Mouse (Mus musculus) intestine, postnatal 0 days (tissue): Measurements from ENCODE around the gene Mettl16. TPM values are rescaled to one million over a fixed set of nuclear protein-coding genes. Genes with fewer than 3 reads are reported as not detected.
A peak's percentile ranks its signal among the peaks of the same experiment; 100 is the strongest.
"Not testable (repeated sequence)": the region's sequence is repeated elsewhere in the genome, so short reads cannot be mapped to it uniquely, and the experiment has no call there.

Source experiments
- ATAC-seq: fragments of 200-750 bp; cut with Nextera tagmentation; 2 replicates; pipeline ENCODE4 v1.8.0; 2017; ENCODE audit warnings: mild to moderate bottlenecking, moderate TSS enrichment, moderate library complexity
- H3K27ac ChIP-seq: fragments of 300-500 bp; sonication (generic); 2 replicates; pipeline ENCODE4 v1.5.1; 2014; ENCODE audit warnings: mild to moderate bottlenecking, low read depth, low read length, moderate library complexity
- H3K27me3 ChIP-seq: fragments of 300-500 bp; sonication (generic); replicated peaks from 2 replicates; pipeline ENCODE4 v1.6.1; 2014; ENCODE audit warnings: low read length, mixed read lengths; ENCODE audit not compliant: control insufficient read depth, insufficient read depth
- H3K36me3 ChIP-seq: fragments of 300-500 bp; sonication (generic); 2 replicates; pipeline ENCODE4 v1.6.1; 2014; ENCODE audit warnings: mild to moderate bottlenecking, moderate library complexity; ENCODE audit not compliant: control insufficient read depth, insufficient read depth
- H3K4me1 ChIP-seq: fragments of 300-500 bp; sonication (generic); replicated peaks from 2 replicates; pipeline ENCODE4 v1.6.1; 2014; ENCODE audit warnings: antibody characterized with exemption, low read length, mixed read lengths; ENCODE audit not compliant: control insufficient read depth, insufficient read depth
- H3K4me2 ChIP-seq: fragments of 300-500 bp; sonication (generic); replicated peaks from 2 replicates; pipeline ENCODE4 v1.6.1; 2014; ENCODE audit warnings: low read depth, mild to moderate bottlenecking, moderate library complexity
- H3K4me3 ChIP-seq: fragments of 300-500 bp; sonication (generic); 2 replicates; pipeline ENCODE4 v1.5.1; 2014; ENCODE audit warnings: low read depth, low read length
- H3K9ac ChIP-seq: fragments of 300-500 bp; sonication (generic); 2 replicates; pipeline ENCODE4 v1.6.1; 2014; ENCODE audit warnings: mild to moderate bottlenecking, low read depth, low read length
- H3K9me3 ChIP-seq: fragments of 300-500 bp; sonication (generic); 2 replicates; pipeline ENCODE4 v1.6.1; 2016; ENCODE audit warnings: mixed run types; ENCODE audit not compliant: control insufficient read depth
- CTCF ChIP-seq: sonication (generic); IDR thresholded peaks from 2 replicates; pipeline ENCODE4 v1.5.1; 2016; ENCODE audit warnings: low read depth, mild to moderate bottlenecking, control low read depth, antibody characterized with exemption, moderate library complexity
- WGBS: fragments of 180-500 bp; shearing (Covaris S2); extraction: QIAGEN DNeasy Blood & Tissue Kit; methylation state at CpG from one replicate; pipeline ENCODE4 v1.1.7; 2014; 5-methylcytosine and 5-hydroxymethylcytosine counted together
- polyA plus RNA-seq: library from polyadenylated mRNA; unstranded; fragments of >200 nt; fragmentation: Nextera tagmentation; extraction: Ambion mirVana; gene quantifications from 2 replicates; pipeline ENCODE4 v1.2.1, GENCODE M21; 2015

Mettl16 gene
- polyA plus RNA-seq, 1 experiment from 2014 or later: 9.6 TPM

DNA sequence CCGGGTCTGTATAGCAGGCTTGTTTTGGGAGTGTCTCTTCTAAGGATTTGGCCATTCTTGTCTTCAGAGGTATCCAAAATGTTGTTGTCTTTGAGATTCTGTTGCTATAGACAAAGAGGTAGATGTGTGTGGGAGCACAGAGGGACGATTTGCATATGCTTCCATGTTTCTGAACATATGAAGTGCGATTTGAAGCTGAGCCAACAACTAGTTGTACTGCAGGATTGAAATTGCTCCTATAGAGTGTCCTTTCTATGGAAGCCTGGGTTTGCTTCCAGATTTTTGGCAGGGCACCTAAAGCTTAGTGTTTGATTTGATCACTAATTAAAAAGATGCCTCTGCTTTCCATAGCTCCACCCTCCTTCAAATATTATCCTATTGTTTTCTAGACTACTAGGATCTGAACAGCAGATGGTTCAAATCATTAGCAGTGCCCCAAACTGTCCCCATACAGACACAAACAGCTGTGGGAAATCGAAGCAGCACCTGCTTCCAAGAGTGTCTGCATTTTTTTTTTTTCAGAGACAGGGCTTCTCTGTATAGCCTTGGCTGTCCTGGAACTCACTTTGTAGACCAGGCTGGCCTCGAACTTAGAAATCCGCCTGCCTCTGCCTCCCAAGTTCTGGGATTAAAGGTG is 36.7 kb downstream of the Mettl16 start:
- no peak for ATAC-seq
- WGBS: 87% methylated on average over 6 of the region's 6 CpGs
- no peak for TF ChIP-seq CTCF

DNA sequence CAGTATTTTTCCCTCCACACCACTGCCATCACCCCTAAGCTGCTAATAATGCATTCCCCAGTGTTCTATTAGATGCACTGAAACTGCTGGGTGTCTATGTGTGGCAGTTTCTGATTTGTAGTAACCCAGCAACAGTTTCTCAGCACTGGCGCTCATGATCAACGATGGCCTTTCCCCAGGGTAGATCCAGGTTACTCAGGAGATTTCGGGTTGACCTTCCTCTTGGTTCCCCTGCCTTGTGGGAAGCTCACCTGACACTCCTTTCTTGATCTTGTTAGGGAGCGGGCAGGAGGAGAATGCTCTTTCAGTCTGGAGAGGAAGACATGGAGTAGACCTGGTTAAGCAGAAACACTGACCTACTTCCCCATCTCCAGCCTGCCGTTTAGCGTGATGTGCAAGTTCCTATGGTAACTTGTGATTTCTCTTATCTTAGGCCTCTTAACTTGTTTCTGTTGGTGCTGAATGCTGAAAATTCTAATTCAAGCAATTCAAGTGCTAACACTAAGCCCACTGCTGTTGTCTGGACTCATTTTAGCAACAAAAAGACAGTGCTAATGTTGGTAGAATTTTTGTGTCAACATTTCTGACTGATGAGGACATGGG is 37.7 kb downstream of the Mettl16 start:
- no peak overlapping the region for H3K4me3 ChIP-seq
- H3K9ac ChIP-seq: no peak overlapping the region
- no peaks in the 10 kb centered on the region for H3K9me3 ChIP-seq
- no peak for ATAC-seq
- H3K36me3 ChIP-seq: peaks cover 36% of the 10 kb centered on the region
- no peaks in the 10 kb centered on the region for H3K4me1 ChIP-seq
- no peak for TF ChIP-seq CTCF
- no peak overlapping the region for H3K27ac ChIP-seq
- WGBS: 91% methylated on average over 6 of the region's 6 CpGs
- no peaks in the 10 kb centered on the region for H3K27me3 ChIP-seq
- no peak overlapping the region for H3K4me2 ChIP-seq

More for the DNA sequence above, 36.7 kb downstream of the Mettl16 start:
- H3K9me3 ChIP-seq: no peaks in the 10 kb centered on the region
- no peak overlapping the region for H3K27ac ChIP-seq
- H3K4me1 ChIP-seq: no peaks in the 10 kb centered on the region
- H3K27me3 ChIP-seq: no peaks in the 10 kb centered on the region
- no peak overlapping the region for H3K4me2 ChIP-seq
- H3K4me3 ChIP-seq: no peak overlapping the region
- H3K9ac ChIP-seq: no peak overlapping the region
- peaks cover 37% of the 10 kb centered on the region for H3K36me3 ChIP-seq

DNA sequence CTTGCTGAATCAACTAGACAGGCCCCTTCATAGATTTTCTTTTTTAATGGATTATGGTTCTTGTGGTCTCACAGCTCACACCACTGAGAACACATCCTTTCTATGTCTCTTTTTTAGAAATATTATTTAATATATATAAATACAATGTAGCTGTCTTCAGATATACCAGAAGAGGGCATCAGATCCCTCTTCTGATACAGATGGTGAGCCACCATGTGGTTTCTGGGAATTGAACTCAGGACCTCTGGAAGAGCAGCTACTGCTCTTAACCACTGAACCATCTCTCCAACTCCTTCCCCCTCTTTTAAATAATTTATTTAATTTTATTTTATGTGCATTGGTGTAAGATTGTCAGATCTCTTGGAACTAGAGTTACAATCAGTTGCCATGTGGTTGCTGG is 39.5 kb downstream of the Mettl16 start:
- peak; percentile 28 for TF ChIP-seq CTCF
- Histone ChIP-seq H3K9me3 (no peaks in the 10 kb centered on the region), H3K4me1 (no peaks in the 10 kb centered on the region), H3K9ac (no peak overlapping the region), H3K4me3 (no peak overlapping the region), H3K36me3 (peaks cover 40% of the 10 kb centered on the region), H3K27me3 (no peaks in the 10 kb centered on the region), H3K27ac (no peak overlapping the region), H3K4me2 (no peak overlapping the region)
- no peak for ATAC-seq

DNA sequence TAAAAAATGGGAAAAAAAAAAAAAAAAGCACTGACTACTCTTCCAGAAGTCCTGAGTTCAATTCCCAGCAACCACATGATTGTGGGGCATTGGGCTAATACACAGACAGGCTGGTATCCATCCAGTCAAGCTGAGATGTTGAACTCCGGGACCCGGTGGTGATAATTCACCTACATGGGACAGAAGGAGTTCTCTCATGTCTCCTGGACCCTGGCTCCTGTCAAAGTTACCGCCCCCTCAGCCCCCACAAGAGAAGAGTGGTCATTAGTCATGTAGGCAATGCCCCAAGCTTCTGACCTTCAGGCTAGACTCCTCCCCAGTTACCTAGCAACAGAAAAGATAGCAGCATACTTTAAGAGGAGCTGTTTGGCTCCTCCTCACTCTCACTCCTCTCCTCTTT is 40.4 kb downstream of the Mettl16 start:
- not testable (repeated sequence) for H3K4me3 ChIP-seq, H3K4me2 ChIP-seq, H3K9ac ChIP-seq, H3K9me3 ChIP-seq, H3K4me1 ChIP-seq, H3K27me3 ChIP-seq, ATAC-seq, H3K27ac ChIP-seq
- WGBS: 59% methylated on average over 3 of the region's 3 CpGs
- peaks cover 32% of the 10 kb centered on the region for H3K36me3 ChIP-seq

DNA sequence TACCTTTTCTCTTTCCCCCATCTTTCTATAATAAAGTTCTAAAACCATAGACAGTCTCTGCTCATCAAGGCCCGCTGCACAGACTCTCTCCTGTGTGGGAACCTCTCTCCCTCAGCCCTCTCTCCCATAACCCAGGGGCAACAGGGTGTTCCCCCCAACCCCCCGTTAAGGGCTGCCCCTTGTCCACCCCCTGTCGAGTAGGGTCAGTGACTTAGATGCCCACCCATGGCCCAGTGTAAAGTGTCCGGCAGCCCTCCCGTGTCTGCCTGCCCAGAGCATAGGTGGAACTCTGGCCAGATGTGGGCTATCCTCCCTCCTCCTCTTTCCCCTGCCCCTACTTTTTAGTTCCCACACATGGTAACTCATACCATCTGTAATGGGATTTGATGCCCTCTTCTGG is 40.9 kb downstream of the Mettl16 start:
- no peaks in the 10 kb centered on the region for H3K4me1 ChIP-seq
- H3K27ac ChIP-seq: no peak overlapping the region
- H3K36me3 ChIP-seq: peaks cover 28% of the 10 kb centered on the region
- no peaks in the 10 kb centered on the region for H3K27me3 ChIP-seq
- no peak for TF ChIP-seq CTCF
- ATAC-seq: no peak
- H3K9me3 ChIP-seq: no peaks in the 10 kb centered on the region
- no peak overlapping the region for H3K9ac ChIP-seq
- 72% methylated on average over 5 of the region's 5 CpGs for WGBS
- no peak overlapping the region for H3K4me2 ChIP-seq
- H3K4me3 ChIP-seq: no peak overlapping the region

DNA sequence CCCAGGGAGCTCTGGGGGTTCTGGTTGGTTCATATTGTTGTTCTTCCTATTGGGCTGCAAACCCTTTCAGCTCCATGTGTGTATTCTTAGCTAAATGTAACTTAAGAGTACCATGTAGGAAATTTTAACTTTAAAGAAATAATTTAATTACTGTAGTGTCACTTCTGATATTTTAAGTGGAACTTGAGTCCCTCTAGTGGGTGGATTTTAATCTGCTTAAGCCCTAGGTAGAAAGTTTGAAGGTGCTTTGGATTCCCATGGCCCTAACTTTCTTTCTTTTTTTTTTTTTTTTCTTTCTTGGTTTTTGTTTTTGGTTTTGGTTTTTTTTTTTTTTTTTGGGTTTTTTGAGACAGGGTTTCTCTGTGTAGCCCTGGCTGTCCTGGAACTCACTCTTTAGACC is 45.2 kb downstream of the Mettl16 start:
- Histone ChIP-seq H3K4me2 (no peak overlapping the region), H3K9ac (no peak overlapping the region), H3K36me3 (peaks cover 22% of the 10 kb centered on the region), H3K9me3 (no peaks in the 10 kb centered on the region), H3K4me1 (no peaks in the 10 kb centered on the region), H3K27ac (no peak overlapping the region), H3K4me3 (no peak overlapping the region), H3K27me3 (no peaks in the 10 kb centered on the region)
- TF ChIP-seq CTCF: peak; percentile 43
- no peak for ATAC-seq
